Mouse (Mus musculus) heart, postnatal 0 days (tissue): Measurements from ENCODE around the gene Rere.

Source experiments
- CTCF ChIP-seq: IDR thresholded peaks from 2 replicates; pipeline ENCODE4 v1.5.1; 2016; ENCODE audit warnings: antibody characterized with exemption, control low read depth, low read depth
- EP300 ChIP-seq: IDR thresholded peaks from 2 replicates; pipeline ENCODE4 v1.6.1; 2016; ENCODE audit warnings: antibody characterized with exemption, low read depth

GRCm38 (mm10) chr4:150326005-150326404 is 44.6 kb downstream of the Rere start:
- TF ChIP-seq CTCF (no peak), EP300 (no peak)
